Mouse (Mus musculus) MEL (cell line): ENCODE measurements around the gene Ccdc152. TPM values are rescaled to one million over a fixed set of nuclear protein-coding genes. Genes with fewer than 3 reads are reported as not detected.

Experiments
- DNase-seq: peaks from one replicate; pipeline ENCODE4 v3.0.0; 2011; ENCODE audit warnings: low read depth, low spot score
- H3K27ac ChIP-seq: 2 replicates; pipeline ENCODE4 v1.5.1; 2012; ENCODE audit warnings: low read depth, mild to moderate bottlenecking, control low read depth, low read length, moderate library complexity; ENCODE audit not compliant: control insufficient read depth
- H3K27me3 ChIP-seq, 2 experiments: fragments of 150-350 bp in 1 of 2; sonication (generic) in 1 of 2; 2 replicates each; pipeline ENCODE4 v1.6.1; 2012; ENCODE audit warnings: low read length in 2 of 2, mild to moderate bottlenecking in 2 of 2, improper control_type of control experiment in 1 of 2, moderate library complexity in 1 of 2; ENCODE audit not compliant: insufficient read depth in 2 of 2, control insufficient read depth in 1 of 2
- H3K36me3 ChIP-seq, 2 experiments: 2 replicates each; pipeline ENCODE4 v1.6.1; 2012 to 2014; ENCODE audit warnings: low read length in 2 of 2, improper control_type of control experiment in 1 of 2, inconsistent platforms in 1 of 2, mild to moderate bottlenecking in 1 of 2; ENCODE audit not compliant: insufficient read depth in 2 of 2, control insufficient read depth in 1 of 2
- H3K4me1 ChIP-seq, 2 experiments: fragments of 150-350 bp in 1 of 2; sonication (generic) in 1 of 2; 2 replicates each; pipeline ENCODE4 v1.6.1; 2012; ENCODE audit warnings: low read length in 2 of 2, improper control_type of control experiment in 1 of 2, mild to moderate bottlenecking in 1 of 2; ENCODE audit not compliant: insufficient read depth in 2 of 2, control insufficient read depth in 1 of 2
- H3K4me3 ChIP-seq, 2 experiments: fragments of 150-350 bp in 1 of 2; sonication (generic) in 1 of 2; 2 replicates each; pipeline ENCODE4 v1.5.1; 2012; ENCODE audit warnings: low read depth in 2 of 2, low read length in 2 of 2, mild to moderate bottlenecking in 2 of 2, moderate library complexity in 2 of 2, control low read depth in 1 of 2, improper control_type of control experiment in 1 of 2; ENCODE audit not compliant: control insufficient read depth in 1 of 2, insufficient read depth in 1 of 2
- H3K79me2 ChIP-seq: 2 replicates; pipeline ENCODE4 v1.6.1; 2012; ENCODE audit warnings: mild to moderate bottlenecking, low read length, moderate library complexity; ENCODE audit not compliant: control insufficient read depth, poor library complexity, insufficient read depth
- H3K9ac ChIP-seq: 2 replicates; pipeline ENCODE4 v1.6.1; 2012; ENCODE audit warnings: low read depth, mild to moderate bottlenecking, control low read depth, low read length, moderate library complexity; ENCODE audit not compliant: control insufficient read depth, poor library complexity, severe bottlenecking
- H3K9me3 ChIP-seq: fragments of 150-350 bp; sonication (generic); replicated peaks from 2 replicates; pipeline ENCODE4 v1.6.1; 2012; ENCODE audit warnings: mild to moderate bottlenecking, low read length, improper control_type of control experiment, moderate library complexity; ENCODE audit not compliant: insufficient read depth
- E2F4 ChIP-seq: IDR thresholded peaks from 2 replicates; pipeline ENCODE4 v1.6.1; 2011; ENCODE audit warnings: low read depth, low read length, improper control_type of control experiment, borderline replicate concordance
- EP300 ChIP-seq, 2 experiments: IDR thresholded peaks; 2 replicates each; pipeline ENCODE4 v1.6.1; 2011; ENCODE audit warnings: improper control_type of control experiment in 2 of 2, low read length in 2 of 2, low read depth in 1 of 2, mild to moderate bottlenecking in 1 of 2
- GATA1 ChIP-seq: IDR thresholded peaks from 2 replicates; pipeline ENCODE4 v1.6.1; 2011; ENCODE audit warnings: low read depth, low read length, improper control_type of control experiment
- HCFC1 ChIP-seq: IDR thresholded peaks from 2 replicates; pipeline ENCODE4 v1.6.1; 2012; ENCODE audit warnings: low read depth, mild to moderate bottlenecking, inconsistent platforms, low read length, improper control_type of control experiment, moderate library complexity
- JUND ChIP-seq: IDR thresholded peaks from 2 replicates; pipeline ENCODE4 v1.6.1; 2011; ENCODE audit warnings: low read depth, mild to moderate bottlenecking, improper control_type of control experiment, low read length
- MAZ ChIP-seq: IDR thresholded peaks from 2 replicates; pipeline ENCODE4 v1.6.1; 2012; ENCODE audit warnings: low read depth, mild to moderate bottlenecking, inconsistent platforms, low read length, improper control_type of control experiment
- MEF2A ChIP-seq: IDR thresholded peaks from 2 replicates; pipeline ENCODE4 v1.6.1; 2014; ENCODE audit warnings: low read depth, mild to moderate bottlenecking, inconsistent platforms, low read length, improper control_type of control experiment; ENCODE audit not compliant: poor library complexity, insufficient replicate concordance, severe bottlenecking; ENCODE audit errors: extremely low read depth
- MXI1 ChIP-seq: IDR thresholded peaks from 2 replicates; pipeline ENCODE4 v1.6.1; 2011; ENCODE audit warnings: mild to moderate bottlenecking, low read depth, low read length, improper control_type of control experiment
- MYC ChIP-seq: IDR thresholded peaks from 2 replicates; pipeline ENCODE4 v1.6.1; 2011; ENCODE audit warnings: low read depth, mild to moderate bottlenecking, low read length, improper control_type of control experiment, moderate library complexity
- NELFE ChIP-seq: IDR thresholded peaks from 2 replicates; pipeline ENCODE4 v1.6.1; 2011; ENCODE audit warnings: low read depth, low read length, improper control_type of control experiment
- POLR2AphosphoS5 ChIP-seq: IDR thresholded peaks from 2 replicates; pipeline ENCODE4 v1.6.1; 2012; ENCODE audit warnings: low read depth, borderline replicate concordance, mild to moderate bottlenecking, inconsistent platforms, low read length, moderate library complexity, mixed read lengths
- RAD21 ChIP-seq: IDR thresholded peaks from 2 replicates; pipeline ENCODE4 v1.6.1; 2011; ENCODE audit warnings: mild to moderate bottlenecking, low read depth, low read length, improper control_type of control experiment
- RCOR1 ChIP-seq: IDR thresholded peaks from 2 replicates; pipeline ENCODE4 v1.6.1; 2012; ENCODE audit warnings: low read depth, mild to moderate bottlenecking, inconsistent platforms, low read length, improper control_type of control experiment
- SIN3A ChIP-seq: IDR thresholded peaks from 2 replicates; pipeline ENCODE4 v1.6.1; 2012; ENCODE audit warnings: low read length, improper control_type of control experiment, inconsistent platforms
- SMC3 ChIP-seq: IDR thresholded peaks from 2 replicates; pipeline ENCODE4 v1.6.1; 2011; ENCODE audit warnings: low read depth, low read length, improper control_type of control experiment
- TBP ChIP-seq: IDR thresholded peaks from 2 replicates; pipeline ENCODE4 v1.8.0; 2011; ENCODE audit warnings: low read depth, low read length, improper control_type of control experiment
- USF1 ChIP-seq: IDR thresholded peaks from 2 replicates; pipeline ENCODE4 v1.6.1; 2014; ENCODE audit warnings: low read depth, mild to moderate bottlenecking, inconsistent platforms, low read length, improper control_type of control experiment, moderate library complexity
- USF2 ChIP-seq, 2 experiments: IDR thresholded peaks; 2 replicates each; pipeline ENCODE4 v1.6.1; 2011 to 2012; ENCODE audit warnings: improper control_type of control experiment in 2 of 2, low read length in 2 of 2, borderline replicate concordance in 1 of 2, inconsistent platforms in 1 of 2, low read depth in 1 of 2, mild to moderate bottlenecking in 1 of 2; ENCODE audit not compliant: insufficient read depth in 1 of 2
- ZNF384 ChIP-seq: IDR thresholded peaks from 2 replicates; pipeline ENCODE4 v1.6.1; 2012; ENCODE audit warnings: low read depth, mild to moderate bottlenecking, inconsistent platforms, low read length, improper control_type of control experiment
- polyA plus RNA-seq, 2 experiments: library from polyadenylated mRNA; stranded (reverse) in 1 of 2; unstranded in 1 of 2; fragments of >175 nt in 1 of 2; fragments of >200 nt in 1 of 2; gene quantifications; 2 replicates each; pipeline versions ENCODE4 v1.2.1 to v1.2.4; 2012; ENCODE audit warnings: low replicate concordance in 2 of 2, low read depth in 1 of 2; ENCODE audit not compliant: insufficient read length in 2 of 2, insufficient read depth in 1 of 2, missing spikeins in 1 of 2
- total RNA-seq: library from RNA; depleted of rRNA; stranded (reverse); fragments of 300-350 nt; gene quantifications from 2 replicates; pipeline ENCODE4 v1.2.3, GENCODE M21; 2012

Ccdc152 gene
- total and polyA plus RNA-seq, 3 experiments = not detected

DNA sequence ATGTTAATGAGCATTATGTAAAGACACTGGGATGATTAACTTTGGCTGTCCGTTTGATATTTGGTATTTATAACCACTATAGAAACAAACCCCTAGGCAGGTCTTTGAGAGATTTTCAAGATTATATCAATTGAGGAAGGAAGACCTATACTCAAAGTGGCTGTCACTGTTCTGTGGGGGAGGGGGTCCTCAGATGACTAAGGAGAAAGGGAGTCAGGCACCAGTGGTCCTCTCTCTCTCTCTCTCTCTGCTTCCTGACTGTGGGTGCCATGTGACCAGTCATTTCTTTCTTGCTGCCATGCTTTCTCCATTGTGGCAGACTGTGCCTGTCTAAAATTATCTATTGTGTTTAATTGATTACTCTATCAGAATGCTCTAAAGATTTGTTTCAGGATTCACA is 38.5 kb downstream of the Ccdc152 start:
- DNase-seq = no peak
- no peak overlapping the region for H3K9ac ChIP-seq
- H3K4me3 ChIP-seq = no peak overlapping the region
- no peak overlapping the region for H3K27ac ChIP-seq
- no peak for TF ChIP-seq MEF2A
- no peak for TF ChIP-seq RCOR1
- TF ChIP-seq RAD21 = no peak
- TF ChIP-seq MXI1 = no peak
- TF ChIP-seq USF1 = no peak
- no peaks in the 10 kb centered on the region for H3K27me3 ChIP-seq
- H3K9me3 ChIP-seq = no peaks in the 10 kb centered on the region
- no peaks in the 10 kb centered on the region for H3K79me2 ChIP-seq
- no peaks in the 10 kb centered on the region for H3K4me1 ChIP-seq
- H3K36me3 ChIP-seq = no peaks in the 10 kb centered on the region

DNA sequence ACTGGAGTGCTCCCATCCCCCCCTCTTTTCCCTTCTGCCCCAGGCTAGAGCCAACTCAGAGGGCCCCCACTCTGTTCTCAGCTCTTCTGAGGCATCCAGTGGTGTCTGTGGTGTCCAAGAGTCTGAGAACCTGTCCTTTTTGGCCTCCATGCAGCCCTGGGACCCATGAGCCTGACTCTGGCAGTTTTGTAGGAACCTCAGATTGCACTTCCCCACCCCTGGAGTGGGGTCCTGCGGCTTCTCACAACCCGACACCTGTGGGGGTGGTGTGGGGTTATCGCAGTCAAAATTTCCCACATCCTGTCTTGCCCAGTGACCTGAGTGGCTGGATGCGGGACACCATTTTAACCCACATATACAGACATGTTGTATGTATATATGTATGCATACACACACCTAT is 39.0 kb downstream of the Ccdc152 start:
- Histone ChIP-seq H3K27ac (no peak overlapping the region), H3K9ac (no peak overlapping the region), H3K9me3 (no peaks in the 10 kb centered on the region), H3K79me2 (no peaks in the 10 kb centered on the region), H3K4me1 (no peaks in the 10 kb centered on the region), H3K4me3 (no peak overlapping the region), H3K36me3 (no peaks in the 10 kb centered on the region), H3K27me3 (no peaks in the 10 kb centered on the region)
- DNase-seq = no peak
- no peak for TF ChIP-seq JUND
- no peak for TF ChIP-seq HCFC1
- no peak for TF ChIP-seq SMC3
- TF ChIP-seq SIN3A = no peak
- TF ChIP-seq GATA1 = no peak
- TF ChIP-seq USF2 (IDR thresholded peaks at IDR 0.05; ENCODE audit: borderline replicate concordance in 1 of 2, insufficient read depth in 1 of 2, low read depth in 1 of 2, low read length in 2 of 2) = no peak
- no peak for TF ChIP-seq USF1
- no peak for TF ChIP-seq POLR2AphosphoS5
- TF ChIP-seq ZNF384 = no peak
- no peak for TF ChIP-seq EP300 (IDR thresholded peaks at IDR 0.05; ENCODE audit: low read depth in 1 of 2, low read length in 2 of 2)
- no peak for TF ChIP-seq TBP
- no peak for TF ChIP-seq RCOR1
- TF ChIP-seq MYC = no peak
- no peak for TF ChIP-seq MAZ
- no peak for TF ChIP-seq MEF2A
- no peak for TF ChIP-seq E2F4
- TF ChIP-seq RAD21 = no peak
- no peak for TF ChIP-seq NELFE
